17 mouse cellular contexts compared by ENCODE assay signal in genomic region chr17:86833945-86834344, GRCm38 (mm10).
"Had no signal": no experiment of that assay in that cellular context is flagged by ENCODE, and none has a peak within 500 bp of the region (broad histone marks: within the 10 kb centered on the region; RNA-seq: fewer than 3 reads in every experiment).

No protein-coding gene starts in this region.

- H3K9ac ChIP-seq: liver, embryonic 14.5 days; lung, embryonic 15.5 days; midbrain, embryonic 12.5 days; midbrain, embryonic 15.5 days; neural tube, embryonic 12.5 days; stomach, embryonic 15.5 days had no signal

- H3K4me3 ChIP-seq: lung, embryonic 15.5 days; megakaryocyte, embryonic 14.5 days; midbrain, embryonic 12.5 days; midbrain, embryonic 15.5 days; neural tube, embryonic 12.5 days; stomach, embryonic 15.5 days had no signal

- H3K9me3 ChIP-seq: lung, embryonic 15.5 days; megakaryocyte, embryonic 14.5 days; midbrain, embryonic 12.5 days; midbrain, embryonic 15.5 days; neural tube, embryonic 12.5 days; stomach, embryonic 15.5 days had no signal

- H3K4me1 ChIP-seq: lung, embryonic 15.5 days; megakaryocyte, embryonic 14.5 days; midbrain, embryonic 12.5 days; midbrain, embryonic 15.5 days; neural tube, embryonic 12.5 days; stomach, embryonic 15.5 days had no signal

- DNase-seq: lung, adult 2 months; lung, postnatal 14 days; lung, postnatal 36 days; right cerebral cortex, postnatal 14 days; thymus, adult 2 months; thymus, postnatal 25 days; thymus, postnatal 4 days had no signal

- H3K27ac ChIP-seq: liver, embryonic 14.5 days; lung, embryonic 15.5 days; macrophage; midbrain, embryonic 12.5 days; midbrain, embryonic 15.5 days; neural tube, embryonic 12.5 days; stomach, embryonic 15.5 days; stomach, postnatal 0 days had no signal

- H3K36me3 ChIP-seq: lung, embryonic 15.5 days; midbrain, embryonic 12.5 days; midbrain, embryonic 15.5 days; neural tube, embryonic 12.5 days; stomach, embryonic 15.5 days had no signal

- H3K4me2 ChIP-seq: lung, embryonic 15.5 days; midbrain, embryonic 12.5 days; midbrain, embryonic 15.5 days; neural tube, embryonic 12.5 days; stomach, embryonic 15.5 days had no signal

- ATAC-seq: lung, postnatal 0 days; midbrain, embryonic 15.5 days had no signal

- H3K27me3 ChIP-seq: lung, embryonic 15.5 days; midbrain, embryonic 12.5 days; midbrain, embryonic 15.5 days; neural tube, embryonic 12.5 days; stomach, embryonic 15.5 days had no signal
